Mouse (Mus musculus): ENCODE data around the gene Tmem181a. TPM values are rescaled to one million over a fixed set of nuclear protein-coding genes. Genes with fewer than 3 reads are reported as not detected.

The Tmem181a gene
- polyA plus RNA-seq, 1 experiment = 38.8 TPM

Other genes with a start within 250 kb of the Tmem181a start
- gene Serac1, start 177.1 kb upstream of the Tmem181a start, polyA plus RNA-seq (2012; rRNA removed) = 25.6 and 27.3 TPM in 2 replicates
- gene Gtf2h5, start 177.1 kb upstream of the Tmem181a start, polyA plus RNA-seq (2012; rRNA removed) = 88.8 and 95.2 TPM in 2 replicates
- 140 and 178 TPM in 2 replicates for gene Tulp4, start 150.4 kb upstream of the Tmem181a start, polyA plus RNA-seq (2012; rRNA removed)
- 48.2 and 50.8 TPM in 2 replicates for gene Dynlt1a, start 60.6 kb downstream of the Tmem181a start, polyA plus RNA-seq (2012; rRNA removed)
- 782 and 938 TPM in 2 replicates for gene Dynlt1b, start 173.3 kb downstream of the Tmem181a start, polyA plus RNA-seq (2012; rRNA removed)